Mouse (Mus musculus): ENCODE measurements around the gene Fam19a1.

GRCm38 (mm10) chr6:96550431-96550830, 437.5 kb downstream of the Fam19a1 start:
- TF ChIP-seq CTCF (IDR thresholded peaks at IDR 0.05; ENCODE audit: control insufficient read depth, insufficient read depth, insufficient replicate concordance, low read depth, low read length): no peak
- TF ChIP-seq POLR2A (IDR thresholded peaks at IDR 0.05; ENCODE audit: control insufficient read depth, low read depth, low read length): no peak

Measured in testis, adult 2 months (tissue).